Comparison of ENCODE assay signal across 8 mouse cellular contexts in genomic region chr9:57759289-57759688, GRCm38 (mm10). TPM values are rescaled to one million over a fixed set of nuclear protein-coding genes. Genes with fewer than 3 reads are reported as not detected.
DNase-seq lines count a peak whose midpoint lies in the region; ATAC-seq and TF ChIP-seq lines count a peak whose summit lies in the region.

No protein-coding gene starts in this region.

- WGBS in hindbrain, postnatal 0 days = 23% methylated on average over 6 of the region's 6 CpGs

- H3K9me3 ChIP-seq in hindbrain, postnatal 0 days (ENCODE audit: low read length) = no peaks in the 10 kb centered on the region

- H3K4me2 ChIP-seq in hindbrain, postnatal 0 days (ENCODE audit: low read depth, low read length) = no peak overlapping the region

- no peaks in the 10 kb centered on the region for H3K27me3 ChIP-seq in hindbrain, postnatal 0 days (ENCODE audit: insufficient read depth, low read length)

- TF ChIP-seq CTCF in hindbrain, postnatal 0 days (IDR thresholded peaks at IDR 0.05; ENCODE audit: low read depth) = peak; percentile 98

- intact Hi-C loops in left cerebral cortex, postnatal 4 days (cut with DNase I) = loop anchor here (10.0 kb wide), 1 partner anchor 166 kb away; no protein-coding TSS in a partner anchor

- peaks cover 22% of the 10 kb centered on the region for H3K4me1 ChIP-seq in hindbrain, postnatal 0 days (ENCODE audit: insufficient read depth, low read length)

- no peak overlapping the region for H3K27ac ChIP-seq in hindbrain, postnatal 0 days

- peak; percentile 45 for DNase-seq in ovary, adult 18-20 months (ENCODE audit: low spot score)
- DNase-seq in ovary, postnatal 10 days (ENCODE audit: low spot score) = no peak
- peak; percentile 47 to 55 for DNase-seq in frontal cortex, postnatal 25 days (ENCODE audit: low spot score in 2 of 2)
- peak; percentile 79 for DNase-seq in hindbrain, postnatal 0 days (ENCODE audit: low spot score)
- peak; percentile 72 for DNase-seq in left cerebral cortex, postnatal 4 days
- peak; percentile 80 for DNase-seq in naive thymus-derived CD4-positive, alpha-beta T cell, adult 2 months (ENCODE audit: low read depth)
- peak; percentile 32 for DNase-seq in testis, postnatal 14 days (ENCODE audit: low spot score)

- H3K4me3 ChIP-seq in hindbrain, postnatal 0 days (ENCODE audit: low read length) = no peak overlapping the region

- H3K9ac ChIP-seq in hindbrain, postnatal 0 days (replicated peaks; ENCODE audit: low read length) = no peak overlapping the region

- H3K36me3 ChIP-seq in hindbrain, postnatal 0 days (ENCODE audit: insufficient read depth, low read length) = peaks cover 47% of the 10 kb centered on the region

- ATAC-seq in cerebellum, adult (ENCODE audit: insufficient number of reproducible peaks, low FRiP score, low TSS enrichment) = peak; percentile 66
- ATAC-seq in hindbrain, postnatal 0 days = peak; percentile 42

RNA-seq across cellular contexts. Expression of gene Clk3, which starts 6.4 kb away (rescaled TPM):
- 76.3 and 83.7 TPM in 2 replicates for total RNA-seq in hindbrain, postnatal 0 days (2014; rRNA removed)
- 48.8 and 52.7 TPM in 2 replicates for polyA plus RNA-seq in hindbrain, postnatal 0 days (2015; fragmentation: Nextera tagmentation; extraction: Ambion mirVana)
- total RNA-seq in left cerebral cortex, postnatal 4 days (2021) = 10 to 100 TPM; 74.5 to 75.2 TPM

RNA-seq across cellular contexts. Expression of gene Edc3, which starts 50.9 kb away (rescaled TPM):
- total RNA-seq in hindbrain, postnatal 0 days (2014; rRNA removed) = 10.2 and 10.3 TPM in 2 replicates
- polyA plus RNA-seq in hindbrain, postnatal 0 days (2015; fragmentation: Nextera tagmentation; extraction: Ambion mirVana) = 23.2 and 25.4 TPM in 2 replicates
- total RNA-seq in left cerebral cortex, postnatal 4 days (2021) = 10 to 100 TPM; 19.1 to 20.2 TPM
